Mouse (Mus musculus) stomach, embryonic 15.5 days (tissue): ENCODE data around the gene Disp2. TPM values are rescaled to one million over a fixed set of nuclear protein-coding genes. Genes with fewer than 3 reads are reported as not detected.

ENCODE experiments used
- ATAC-seq: fragments of 200-750 bp; cut with Nextera tagmentation; 2 replicates; pipeline ENCODE4 v1.8.0; 2017; ENCODE audit warnings: low read depth, moderate number of reproducible peaks, moderate TSS enrichment; ENCODE audit not compliant: insufficient read depth, low FRiP score
- H3K27ac ChIP-seq: fragments of 300-500 bp; sonication (generic); 2 replicates; pipeline ENCODE4 v1.5.1; 2015; ENCODE audit warnings: mild to moderate bottlenecking, inconsistent platforms
- H3K27me3 ChIP-seq: fragments of 300-500 bp; sonication (generic); replicated peaks from 2 replicates; pipeline ENCODE4 v1.6.1; 2015; ENCODE audit warnings: inconsistent platforms
- H3K36me3 ChIP-seq: fragments of 300-500 bp; sonication (generic); 2 replicates; pipeline ENCODE4 v1.6.1; 2015; ENCODE audit warnings: inconsistent platforms
- H3K4me1 ChIP-seq: fragments of 300-500 bp; sonication (generic); 2 replicates; pipeline ENCODE4 v1.6.1; 2015; ENCODE audit warnings: inconsistent platforms
- H3K4me2 ChIP-seq: fragments of 300-500 bp; sonication (generic); 2 replicates; pipeline ENCODE4 v1.6.1; 2015; ENCODE audit warnings: mild to moderate bottlenecking, inconsistent platforms
- H3K4me3 ChIP-seq: fragments of 300-500 bp; sonication (generic); replicated peaks from 2 replicates; pipeline ENCODE4 v1.5.1; 2015; ENCODE audit warnings: inconsistent platforms
- H3K9ac ChIP-seq: fragments of 300-500 bp; sonication (generic); 2 replicates; pipeline ENCODE4 v1.6.1; 2015; ENCODE audit warnings: inconsistent platforms
- H3K9me3 ChIP-seq: fragments of 300-500 bp; sonication (generic); 2 replicates; pipeline ENCODE4 v1.6.1; 2016; ENCODE audit warnings: inconsistent platforms
- WGBS: fragments of 180-500 bp; shearing (Covaris S2); methylation state at CpG from one replicate; pipeline ENCODE4 v1.1.7; 2015; 5-methylcytosine and 5-hydroxymethylcytosine counted together
- polyA plus RNA-seq: library from polyadenylated mRNA; unstranded; fragments of >200 nt; fragmentation: Nextera tagmentation; extraction: Ambion mirVana; gene quantifications from 2 replicates; pipeline ENCODE4 v1.2.1, GENCODE M21; 2015

Disp2 gene
- polyA plus RNA-seq, 1 experiment from 2014 or later, result 2.8 TPM

GRCm38 (mm10) chr2:118813981-118814836, 34.7 kb downstream of the Disp2 start, which contains the start of gene Knstrn:
Knstrn (plus strand) TSS chr2:118814003.
- Histone ChIP-seq H3K4me1 (peaks cover 10% of the 10 kb centered on the region; the same call in 1 of the 2 replicates), H3K9me3 (no peaks in the 10 kb centered on the region), H3K36me3 (peaks cover 14% of the 10 kb centered on the region; the same call in 1 of the 2 replicates), H3K4me2 (peak within 1 kb of the TSS; percentile 92), H3K27me3 (no peaks in the 10 kb centered on the region), H3K4me3 (peak within 1 kb of the TSS; percentile 78), H3K9ac (peak within 1 kb of the TSS; percentile 66), H3K27ac (peak within 1 kb of the TSS; percentile 74)
- under 1% methylated on average over 49 of the region's 49 CpGs for WGBS
- peak; percentile 97 for ATAC-seq

GRCm38 (mm10) chr2:118822800-118823199, 43.3 kb downstream of the Disp2 start:
- H3K36me3 ChIP-seq, result peaks cover 43% of the 10 kb centered on the region

GRCm38 (mm10) chr2:118824396-118824795, 44.9 kb downstream of the Disp2 start:
- Histone ChIP-seq H3K27me3 (no peaks in the 10 kb centered on the region), H3K9ac (no peak overlapping the region), H3K4me2 (no peak overlapping the region), H3K9me3 (no peaks in the 10 kb centered on the region), H3K4me1 (no peaks in the 10 kb centered on the region), H3K27ac (no peak overlapping the region), H3K36me3 (peaks cover 31% of the 10 kb centered on the region), H3K4me3 (no peak overlapping the region)
- 96% methylated on average over 4 of the region's 4 CpGs for WGBS
- ATAC-seq, result no peak

More at GRCm38 (mm10) chr2:118822800-118823199, 43.3 kb downstream of the Disp2 start:
- ATAC-seq, result no peak
- no peak overlapping the region for H3K9ac ChIP-seq
- H3K9me3 ChIP-seq, result no peaks in the 10 kb centered on the region
- no peak overlapping the region for H3K27ac ChIP-seq
- H3K4me3 ChIP-seq, result no peak overlapping the region
- no peaks in the 10 kb centered on the region for H3K27me3 ChIP-seq
- no peak overlapping the region for H3K4me2 ChIP-seq
- WGBS, result 89% methylated on average over 5 of the region's 5 CpGs
- no peaks in the 10 kb centered on the region for H3K4me1 ChIP-seq

- Histone ChIP-seq H3K36me3 (peaks cover 37% of the 10 kb centered on the region), H3K9me3 (no peaks in the 10 kb centered on the region), H3K27me3 (no peaks in the 10 kb centered on the region), H3K4me2 (no peak overlapping the region), H3K4me3 (no peak overlapping the region), H3K9ac (no peak overlapping the region), H3K27ac (no peak overlapping the region), H3K4me1 (no peaks in the 10 kb centered on the region)
- ATAC-seq, result no peak
- 86% methylated on average over 5 of the region's 5 CpGs for WGBS
Measured at GRCm38 (mm10) chr2:118829096-118829495, 49.6 kb downstream of the Disp2 start.

- WGBS, result 93% methylated on average over 6 of the region's 6 CpGs
- H3K27me3 ChIP-seq, result no peaks in the 10 kb centered on the region
- H3K36me3 ChIP-seq, result peaks cover 35% of the 10 kb centered on the region
- no peaks in the 10 kb centered on the region for H3K4me1 ChIP-seq
- no peaks in the 10 kb centered on the region for H3K9me3 ChIP-seq
- H3K4me2 ChIP-seq, result no peak overlapping the region
- ATAC-seq, result no peak
- H3K27ac ChIP-seq, result no peak overlapping the region
- no peak overlapping the region for H3K9ac ChIP-seq
- no peak overlapping the region for H3K4me3 ChIP-seq
Measured at GRCm38 (mm10) chr2:118834061-118834460, 54.5 kb downstream of the Disp2 start.

GRCm38 (mm10) chr2:118835115-118835514, 55.6 kb downstream of the Disp2 start:
- no peaks in the 10 kb centered on the region for H3K27me3 ChIP-seq
- no peak overlapping the region for H3K9ac ChIP-seq
- H3K4me2 ChIP-seq, result no peak overlapping the region
- no peaks in the 10 kb centered on the region for H3K9me3 ChIP-seq
- WGBS, result 68% methylated on average over 6 of the region's 6 CpGs
- H3K36me3 ChIP-seq, result peaks cover 30% of the 10 kb centered on the region
- H3K27ac ChIP-seq, result no peak overlapping the region
- peak; percentile 27; the same call in 1 of the 2 replicates for ATAC-seq
- H3K4me1 ChIP-seq, result no peaks in the 10 kb centered on the region
- no peak overlapping the region for H3K4me3 ChIP-seq

GRCm38 (mm10) chr2:118838330-118838729, 58.8 kb downstream of the Disp2 start:
- no peak overlapping the region for H3K4me2 ChIP-seq
- ATAC-seq, result no peak
- no peak overlapping the region for H3K4me3 ChIP-seq
- 42% methylated on average over 5 of the region's 5 CpGs for WGBS
- peaks cover 14% of the 10 kb centered on the region for H3K36me3 ChIP-seq
- H3K9ac ChIP-seq, result no peak overlapping the region
- H3K4me1 ChIP-seq, result no peaks in the 10 kb centered on the region
- no peaks in the 10 kb centered on the region for H3K9me3 ChIP-seq
- no peak overlapping the region for H3K27ac ChIP-seq
- no peaks in the 10 kb centered on the region for H3K27me3 ChIP-seq

GRCm38 (mm10) chr2:118841186-118841585, 61.7 kb downstream of the Disp2 start:
- 64% methylated on average over 5 of the region's 5 CpGs for WGBS

GRCm38 (mm10) chr2:118841774-118842173, 62.3 kb downstream of the Disp2 start:
- Histone ChIP-seq H3K27me3 (no peaks in the 10 kb centered on the region), H3K9me3 (no peaks in the 10 kb centered on the region), H3K36me3 (no peaks in the 10 kb centered on the region), H3K4me1 (no peaks in the 10 kb centered on the region), H3K4me3 (no peak overlapping the region), H3K9ac (no peak overlapping the region), H3K27ac (no peak overlapping the region), H3K4me2 (no peak overlapping the region)
- 81% methylated on average over 4 of the region's 4 CpGs for WGBS
- ATAC-seq, result no peak

More at GRCm38 (mm10) chr2:118841186-118841585, 61.7 kb downstream of the Disp2 start:
- H3K36me3 ChIP-seq, result no peaks in the 10 kb centered on the region
- H3K27ac ChIP-seq, result no peak overlapping the region
- no peak for ATAC-seq
- no peak overlapping the region for H3K9ac ChIP-seq
- H3K4me2 ChIP-seq, result no peak overlapping the region
- no peak overlapping the region for H3K4me3 ChIP-seq
- no peaks in the 10 kb centered on the region for H3K9me3 ChIP-seq
- H3K4me1 ChIP-seq, result no peaks in the 10 kb centered on the region
- H3K27me3 ChIP-seq, result no peaks in the 10 kb centered on the region

GRCm38 (mm10) chr2:118844427-118844826, 64.9 kb downstream of the Disp2 start:
- ATAC-seq, result no peak
- H3K9ac ChIP-seq, result no peak overlapping the region
- H3K9me3 ChIP-seq, result no peaks in the 10 kb centered on the region
- H3K36me3 ChIP-seq, result no peaks in the 10 kb centered on the region
- 74% methylated on average over 3 of the region's 3 CpGs for WGBS
- H3K4me1 ChIP-seq, result no peaks in the 10 kb centered on the region
- no peaks in the 10 kb centered on the region for H3K27me3 ChIP-seq
- no peak overlapping the region for H3K27ac ChIP-seq
- no peak overlapping the region for H3K4me2 ChIP-seq
- H3K4me3 ChIP-seq, result no peak overlapping the region

- H3K4me2 ChIP-seq, result no peak overlapping the region
- 48% methylated on average over 7 of the region's 7 CpGs for WGBS
- ATAC-seq, result peak; percentile 58; the same call in 1 of the 2 replicates
Measured at GRCm38 (mm10) chr2:118846246-118846645, 66.7 kb downstream of the Disp2 start.

GRCm38 (mm10) chr2:118851756-118852155, 72.2 kb downstream of the Disp2 start:
- no peak for ATAC-seq
- Histone ChIP-seq H3K9ac (no peak overlapping the region), H3K27ac (no peak overlapping the region), H3K9me3 (no peaks in the 10 kb centered on the region), H3K4me1 (no peaks in the 10 kb centered on the region), H3K4me3 (no peak overlapping the region), H3K4me2 (no peak overlapping the region), H3K27me3 (no peaks in the 10 kb centered on the region), H3K36me3 (no peaks in the 10 kb centered on the region)
- WGBS, result 28% methylated on average over 3 of the region's 3 CpGs

More at GRCm38 (mm10) chr2:118846246-118846645, 66.7 kb downstream of the Disp2 start:
- no peak overlapping the region for H3K9ac ChIP-seq
- no peaks in the 10 kb centered on the region for H3K27me3 ChIP-seq
- H3K36me3 ChIP-seq, result no peaks in the 10 kb centered on the region
- H3K4me3 ChIP-seq, result no peak overlapping the region
- H3K27ac ChIP-seq, result no peak overlapping the region
- no peaks in the 10 kb centered on the region for H3K4me1 ChIP-seq
- no peaks in the 10 kb centered on the region for H3K9me3 ChIP-seq
